Mouse (Mus musculus): Measurements from ENCODE around the gene Tgfbrap1.

DNA sequence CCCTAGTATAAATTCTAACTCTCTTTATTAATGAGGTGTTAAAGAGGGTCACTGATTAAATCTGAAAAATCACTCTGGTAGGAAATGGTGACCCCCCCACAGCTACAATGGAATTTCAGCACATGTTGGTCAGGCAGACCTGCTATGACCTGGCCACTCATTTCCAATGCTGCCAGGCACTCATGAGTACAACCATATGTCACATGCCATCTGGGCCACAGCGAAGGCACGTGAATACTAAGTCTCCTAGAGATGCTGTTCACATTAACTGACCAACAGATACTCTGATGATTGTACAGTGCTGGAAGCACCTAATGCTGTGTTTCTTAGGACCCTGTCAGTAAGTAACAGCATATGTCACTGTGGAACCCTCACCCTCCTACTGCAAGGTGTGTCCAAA lies 23.6 kb downstream of the Tgfbrap1 start:
- TF ChIP-seq CTCF (IDR thresholded peaks at IDR 0.05; ENCODE audit: low read depth) (no peak), EP300 (IDR thresholded peaks at IDR 0.05; ENCODE audit: low read depth) (no peak)
